Mouse (Mus musculus) bone marrow, adult 2 months (tissue): ENCODE data around the gene Ccdc115. TPM values are rescaled to one million over a fixed set of nuclear protein-coding genes. Genes with fewer than 3 reads are reported as not detected.

Experiments
- H3K27ac ChIP-seq: fragments of 200-500 bp; 2 replicates; pipeline ENCODE4 v1.5.1; 2012; ENCODE audit warnings: low read depth, mild to moderate bottlenecking, control low read depth, inconsistent platforms, low read length; ENCODE audit not compliant: control insufficient read depth, poor library complexity, insufficient read depth
- H3K4me1 ChIP-seq: fragments of 200-500 bp; 2 replicates; pipeline ENCODE4 v1.6.1; 2011; ENCODE audit warnings: low read length; ENCODE audit not compliant: control insufficient read depth, insufficient read depth
- H3K4me3 ChIP-seq: fragments of 200-500 bp; replicated peaks from 2 replicates; pipeline ENCODE3; 2011; ENCODE audit warnings: mild to moderate bottlenecking, low read depth, low read length, control low read depth; ENCODE audit not compliant: control insufficient read depth
- CTCF ChIP-seq: fragments of 200-500 bp; IDR thresholded peaks from 2 replicates; pipeline ENCODE4 v1.5.1; 2011; ENCODE audit warnings: low read length, control low read depth; ENCODE audit not compliant: control insufficient read depth, insufficient read depth
- POLR2A ChIP-seq: fragments of 200-500 bp; IDR thresholded peaks from 2 replicates; pipeline ENCODE4 v1.6.1; 2011; ENCODE audit warnings: low read depth, mild to moderate bottlenecking, control low read depth, low read length, borderline replicate concordance; ENCODE audit not compliant: control insufficient read depth
- WGBS: fragments of 180-500 bp; shearing (Covaris S2); methylation state at CpG from one replicate; pipeline ENCODE4 v1.1.7; 2018; 5-methylcytosine and 5-hydroxymethylcytosine counted together
- polyA plus RNA-seq: library from polyadenylated mRNA; stranded (reverse); fragments of >200 nt; gene quantifications from 2 replicates; pipeline ENCODE4 v1.2.4, GENCODE M21; 2011; ENCODE audit warnings: low replicate concordance; ENCODE audit not compliant: missing spikeins, insufficient read depth, insufficient read length

Ccdc115 gene
- polyA plus RNA-seq, 1 experiment = 19.3 TPM

DNA sequence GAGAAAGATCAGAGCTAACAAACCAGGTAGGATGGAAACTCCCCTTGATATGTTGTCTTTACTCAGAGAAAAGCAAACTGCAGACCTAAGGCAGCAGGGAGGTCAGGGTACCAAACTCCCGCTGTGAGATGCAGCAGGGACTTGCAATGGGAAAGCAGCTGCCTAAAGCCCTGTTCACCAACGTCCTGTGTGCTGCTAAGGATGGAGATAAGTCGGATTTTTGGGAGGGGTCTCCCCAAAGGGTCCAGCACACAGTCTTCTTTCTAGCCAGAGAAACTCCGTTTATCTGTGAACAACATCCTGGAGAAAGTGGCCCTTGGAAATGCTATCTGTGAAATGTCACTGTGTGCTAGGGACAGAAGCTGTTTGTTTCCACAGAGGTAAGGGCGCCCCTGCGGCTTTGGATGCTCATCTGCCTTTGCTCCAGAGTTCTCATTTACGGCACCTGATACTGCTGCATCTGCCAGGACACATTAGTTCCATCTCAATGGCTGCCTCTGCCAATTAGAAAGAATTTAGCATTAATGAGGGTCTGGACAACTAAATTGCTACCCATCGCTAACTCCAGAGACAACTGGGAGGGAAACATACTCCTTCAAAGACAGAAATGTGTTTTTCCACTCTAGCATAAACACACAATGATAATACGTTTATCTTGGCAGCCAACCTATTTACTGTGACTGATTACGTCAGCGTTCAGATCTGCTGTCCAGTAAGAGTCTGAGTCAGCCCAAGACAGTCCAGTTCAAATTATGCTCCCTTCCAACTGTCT, 40.1 kb downstream of the Ccdc115 start:
- no peak for TF ChIP-seq POLR2A
- TF ChIP-seq CTCF = no peak
- WGBS = 70% methylated on average over 11 of the region's 11 CpGs
- Histone ChIP-seq H3K27ac (no peak overlapping the region; the same call in 1 of the 2 replicates), H3K4me1 (no peaks in the 10 kb centered on the region), H3K4me3 (no peak overlapping the region)

DNA sequence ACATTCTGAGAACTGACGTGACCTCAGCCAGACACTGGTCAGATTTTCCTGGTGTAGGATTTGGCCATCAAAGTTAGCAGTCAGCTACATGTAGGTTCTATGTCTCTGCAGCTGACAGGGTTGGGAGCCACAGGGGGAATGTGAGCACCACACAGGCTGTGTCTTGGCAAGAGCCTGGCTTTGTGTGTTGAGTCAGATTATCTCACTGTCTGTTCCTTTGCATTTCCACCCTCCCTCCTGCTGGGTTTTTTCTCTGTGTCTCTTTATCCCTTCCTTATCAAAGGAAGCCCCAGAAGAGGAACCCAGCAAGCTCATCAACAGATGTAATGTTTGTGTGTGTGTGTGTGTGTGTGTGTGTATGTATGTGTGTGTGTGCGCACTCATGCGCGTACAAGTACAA, 43.2 kb downstream of the Ccdc115 start:
- WGBS = 94% methylated on average over 4 of the region's 4 CpGs

DNA sequence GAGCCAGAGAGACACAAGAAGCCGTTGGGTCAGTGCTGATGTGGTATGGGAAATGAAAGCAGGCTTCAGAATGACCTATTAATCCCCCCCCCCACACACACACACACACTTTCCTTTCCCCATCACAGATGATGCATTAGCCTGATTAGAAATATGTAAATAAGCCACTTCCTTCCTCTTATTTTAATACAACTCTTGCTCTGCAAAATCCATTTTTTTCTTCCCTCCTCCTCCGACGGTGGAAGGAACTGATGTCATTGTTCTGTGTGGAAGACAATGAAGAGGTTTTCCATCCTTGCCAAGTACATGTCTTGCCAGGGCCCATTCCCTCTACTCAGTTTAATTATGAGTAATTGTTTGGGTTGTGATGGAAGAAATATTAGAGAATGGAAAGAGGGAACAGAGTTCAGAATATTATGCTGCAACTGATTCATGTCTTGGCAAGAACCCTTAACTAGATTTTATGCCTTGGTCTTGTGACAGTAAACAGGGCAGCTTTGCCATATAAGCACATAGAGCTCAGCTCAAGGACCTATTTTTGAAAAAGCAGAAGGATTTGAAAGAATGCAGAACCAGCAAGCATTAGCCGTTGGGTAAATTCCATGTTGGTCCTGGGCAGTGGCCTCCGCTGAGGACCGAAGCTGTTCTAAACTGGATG, 50.1 kb downstream of the Ccdc115 start:
- TF ChIP-seq POLR2A (no peak), CTCF (no peak)
- Histone ChIP-seq H3K27ac (no peak overlapping the region), H3K4me3 (no peak overlapping the region), H3K4me1 (no peaks in the 10 kb centered on the region)
- 29% methylated on average over 6 of the region's 6 CpGs for WGBS

More for the DNA sequence above, 43.2 kb downstream of the Ccdc115 start:
- Histone ChIP-seq H3K27ac (no peak overlapping the region), H3K4me1 (no peaks in the 10 kb centered on the region), H3K4me3 (no peak overlapping the region)
- TF ChIP-seq CTCF = no peak
- TF ChIP-seq POLR2A = no peak

DNA sequence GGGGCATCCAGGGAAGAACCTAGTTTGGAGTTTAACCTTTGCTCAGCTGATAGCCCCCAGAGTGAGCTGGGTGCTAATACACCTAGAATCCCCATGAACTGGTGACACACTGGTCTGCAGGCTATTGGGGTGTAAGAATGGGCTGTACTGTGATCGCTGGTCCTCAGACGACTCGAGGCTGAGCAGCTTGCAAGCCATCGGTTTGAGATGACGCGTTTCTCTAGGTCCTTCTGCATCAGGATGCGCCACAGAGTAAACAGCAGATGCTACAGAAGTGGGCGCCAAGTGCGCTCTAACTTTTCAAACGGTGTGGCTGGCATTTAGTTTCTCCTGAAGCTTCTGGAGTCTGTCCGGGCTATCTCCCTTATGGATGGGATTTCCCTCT, 50.6 kb downstream of the Ccdc115 start:
- Histone ChIP-seq H3K27ac (no peak overlapping the region), H3K4me3 (no peak overlapping the region), H3K4me1 (no peaks in the 10 kb centered on the region)
- WGBS = 64% methylated on average over 11 of the region's 11 CpGs
- TF ChIP-seq CTCF = no peak
- TF ChIP-seq POLR2A = no peak

DNA sequence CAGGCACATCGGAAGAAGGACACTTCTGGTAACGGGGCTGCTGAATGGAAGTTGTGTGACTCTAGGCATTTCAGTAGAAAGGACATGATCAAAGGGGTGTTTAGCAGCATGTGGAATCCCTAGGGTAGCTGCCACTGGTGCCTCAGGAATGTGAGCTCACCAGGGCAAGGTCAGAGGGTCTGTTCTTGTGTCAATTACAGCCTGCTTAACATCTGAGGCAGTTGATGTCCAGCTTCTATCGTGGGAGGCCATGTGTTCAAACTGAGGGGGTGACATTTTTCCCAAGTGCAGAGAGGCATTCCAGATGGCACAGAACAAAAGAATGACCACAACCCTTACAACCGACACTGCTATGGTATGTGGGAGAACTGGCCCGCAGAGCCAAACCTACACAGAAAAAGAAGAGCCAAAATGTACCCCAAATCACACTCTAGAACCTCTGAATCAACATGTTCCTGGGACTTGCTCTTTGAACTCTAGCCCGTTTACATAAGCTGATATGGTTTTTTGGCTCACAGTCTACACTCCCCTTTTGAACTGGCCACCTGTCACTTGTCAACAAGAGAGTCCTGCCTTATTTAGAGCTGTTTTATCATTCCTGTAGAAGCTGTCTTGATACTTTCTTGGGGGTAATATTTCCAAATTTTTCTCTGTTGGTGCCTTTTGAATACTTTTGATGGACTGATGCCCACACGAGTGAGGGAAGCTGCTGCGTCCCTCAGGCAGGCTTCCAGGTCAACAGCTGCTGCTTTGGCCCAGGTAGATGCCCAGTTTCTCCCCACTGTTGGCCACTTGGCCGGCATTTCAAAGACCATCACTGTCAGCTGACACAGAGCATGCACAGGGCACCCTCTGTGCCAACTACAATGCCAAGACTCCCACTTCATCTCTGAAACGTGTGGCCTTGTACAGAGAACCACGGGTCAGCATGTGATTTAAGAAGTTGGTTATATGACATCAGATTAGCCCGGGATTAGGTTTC, 51.8 kb downstream of the Ccdc115 start:
- TF ChIP-seq POLR2A (no peak), CTCF (no peak)
- H3K4me1 ChIP-seq = no peaks in the 10 kb centered on the region
- H3K4me3 ChIP-seq = no peak overlapping the region
- WGBS = 78% methylated on average over 12 of the region's 12 CpGs
- no peak overlapping the region for H3K27ac ChIP-seq

Other genes starting within 250 kb of the Ccdc115 start
- gene Imp4, start 179 bp upstream of the Ccdc115 start, polyA plus RNA-seq = 10.4 and 14.5 TPM in 2 replicates
- 54.1 and 93.0 TPM in 2 replicates for gene Ptpn18, start 20.1 kb upstream of the Ccdc115 start, polyA plus RNA-seq
- not detected in 2 replicates for gene Prss39, start 58.7 kb upstream of the Ccdc115 start, polyA plus RNA-seq
- not detected in 2 replicates for gene Cfc1, start 96.0 kb upstream of the Ccdc115 start, polyA plus RNA-seq
- not detected in 2 replicates for gene Prss40, start 121.3 kb upstream of the Ccdc115 start, polyA plus RNA-seq
- not detected in 2 replicates for gene Amer3, start 140.0 kb upstream of the Ccdc115 start, polyA plus RNA-seq